Mouse (Mus musculus) cortical plate, adult 2 months (tissue): ENCODE measurements at regions not wholly inside any gene's neighbourhood (a gene's known extent, or its start where the extent isn't known, plus 50 kb on each side); places are given as distances from the start of the nearest gene placed in this dataset.

Source experiments
- H3K27ac ChIP-seq: fragments of 200-500 bp; 2 replicates; pipeline ENCODE4 v1.5.1; 2012; ENCODE audit warnings: low read length, control low read depth, inconsistent platforms; ENCODE audit not compliant: insufficient read depth
- H3K4me1 ChIP-seq: fragments of 200-500 bp; 2 replicates; pipeline ENCODE4 v1.6.1; 2011; ENCODE audit warnings: low read length; ENCODE audit not compliant: control insufficient read depth, insufficient read depth
- H3K4me3 ChIP-seq: fragments of 200-500 bp; 2 replicates; pipeline ENCODE4 v1.5.1; 2011; ENCODE audit warnings: mild to moderate bottlenecking, low read length, control low read depth; ENCODE audit not compliant: insufficient read depth
- CTCF ChIP-seq: fragments of 200-500 bp; IDR thresholded peaks from 2 replicates; pipeline ENCODE4 v1.5.1; 2011; ENCODE audit warnings: mild to moderate bottlenecking, control low read depth, low read length; ENCODE audit not compliant: insufficient read depth; ENCODE audit errors: extremely low read depth
- POLR2A ChIP-seq: fragments of 200-500 bp; IDR thresholded peaks from 2 replicates; pipeline ENCODE4 v1.6.1; 2011; ENCODE audit warnings: mild to moderate bottlenecking, low read length, control low read depth; ENCODE audit not compliant: insufficient read depth; ENCODE audit errors: extremely low read depth

GRCm38 (mm10) chr5:119944371-119944770 is 111.9 kb downstream of the Tbx5 start:
- no peak overlapping the region for H3K27ac ChIP-seq
- H3K4me3 ChIP-seq = no peak overlapping the region
- TF ChIP-seq POLR2A (no peak), CTCF (no peak)
- no peaks in the 10 kb centered on the region for H3K4me1 ChIP-seq

GRCm38 (mm10) chr5:119948399-119948798 is 115.9 kb downstream of the Tbx5 start:
- Histone ChIP-seq H3K4me1 (no peaks in the 10 kb centered on the region), H3K4me3 (no peak overlapping the region)
- TF ChIP-seq CTCF (no peak), POLR2A (no peak)

GRCm38 (mm10) chr5:119952085-119952484 is 119.6 kb downstream of the Tbx5 start:
- H3K4me3 ChIP-seq = no peak overlapping the region
- no peak for TF ChIP-seq CTCF
- TF ChIP-seq POLR2A = no peak
- peaks cover 3% of the 10 kb centered on the region; the same call in 1 of the 2 replicates for H3K4me1 ChIP-seq
- no peak overlapping the region for H3K27ac ChIP-seq

More at GRCm38 (mm10) chr5:119948399-119948798, 115.9 kb downstream of the Tbx5 start:
- no peak overlapping the region for H3K27ac ChIP-seq

GRCm38 (mm10) chr5:119953189-119953588 is 120.7 kb downstream of the Tbx5 start:
- TF ChIP-seq POLR2A (no peak), CTCF (no peak)
- Histone ChIP-seq H3K27ac (no peak overlapping the region), H3K4me1 (peaks cover 3% of the 10 kb centered on the region; the same call in 1 of the 2 replicates), H3K4me3 (no peak overlapping the region)

- Histone ChIP-seq H3K27ac (no peak overlapping the region), H3K4me3 (no peak overlapping the region), H3K4me1 (peaks cover 3% of the 10 kb centered on the region; the same call in 1 of the 2 replicates)
- TF ChIP-seq CTCF = no peak
- no peak for TF ChIP-seq POLR2A
Observed at GRCm38 (mm10) chr5:119953811-119954566, 121.5 kb downstream of the Tbx5 start.

GRCm38 (mm10) chr5:119958942-119959341 is 126.5 kb downstream of the Tbx5 start:
- no peak overlapping the region for H3K4me3 ChIP-seq
- no peaks in the 10 kb centered on the region for H3K4me1 ChIP-seq
- TF ChIP-seq CTCF = no peak
- TF ChIP-seq POLR2A = no peak
- H3K27ac ChIP-seq = no peak overlapping the region

GRCm38 (mm10) chr5:119964751-119965150 is 132.3 kb downstream of the Tbx5 start:
- Histone ChIP-seq H3K4me1 (no peaks in the 10 kb centered on the region), H3K27ac (no peak overlapping the region), H3K4me3 (no peak overlapping the region)
- TF ChIP-seq POLR2A (no peak), CTCF (no peak)

- no peaks in the 10 kb centered on the region for H3K4me1 ChIP-seq
- no peak overlapping the region for H3K27ac ChIP-seq
- H3K4me3 ChIP-seq = no peak overlapping the region
- TF ChIP-seq POLR2A (no peak), CTCF (no peak)
Observed at GRCm38 (mm10) chr5:119971286-119971685, 138.8 kb downstream of the Tbx5 start.

GRCm38 (mm10) chr5:119972802-119973437 is 140.5 kb downstream of the Tbx5 start:
- Histone ChIP-seq H3K27ac (no peak overlapping the region), H3K4me3 (peak overlapping the region; percentile 1; the same call in 1 of the 2 replicates), H3K4me1 (no peaks in the 10 kb centered on the region)
- no peak for TF ChIP-seq CTCF
- no peak for TF ChIP-seq POLR2A
